Mouse (Mus musculus): ENCODE data around the gene Synpo2l.

DNA sequence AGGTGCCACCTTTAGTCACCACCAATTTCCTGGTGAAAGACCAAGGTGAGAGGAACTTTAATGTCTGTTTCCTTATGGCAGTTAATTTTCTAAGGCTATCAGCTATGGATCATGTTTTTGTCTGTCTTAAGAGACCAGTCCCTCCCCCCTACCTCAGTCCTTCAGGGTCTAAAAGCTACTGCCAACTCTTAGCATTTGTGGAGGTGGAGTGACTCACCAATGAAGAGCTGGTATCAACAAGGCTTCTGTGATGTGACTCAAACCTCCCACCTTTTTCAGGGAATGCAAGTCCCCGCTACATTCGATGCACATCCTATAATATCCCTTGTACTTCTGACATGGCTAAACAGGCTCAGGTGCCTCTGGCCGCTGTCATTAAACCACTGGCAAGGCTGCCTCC lies 18.4 kb upstream of the Synpo2l start:
- no peak for TF ChIP-seq POLR2A (IDR thresholded peaks at IDR 0.05; ENCODE audit: borderline replicate concordance, extremely low read depth, insufficient read depth, insufficient read length, poor library complexity, severe bottlenecking)
- TF ChIP-seq CTCF (IDR thresholded peaks at IDR 0.05; ENCODE audit: borderline replicate concordance, extremely low read depth, insufficient read depth, insufficient read length), result no peak

All from brain, embryonic 14.5 days (tissue).